Mouse (Mus musculus) spleen, postnatal 36 days (tissue): ENCODE data around the gene AC131692.1.

ENCODE experiments used
- DNase-seq, 2 experiments: peaks; one replicate each; pipeline ENCODE4 v3.0.0; 2022; ENCODE audit warnings: low spot score in 2 of 2, mixed read lengths in 1 of 2

Gene AC131692.1

DNA sequence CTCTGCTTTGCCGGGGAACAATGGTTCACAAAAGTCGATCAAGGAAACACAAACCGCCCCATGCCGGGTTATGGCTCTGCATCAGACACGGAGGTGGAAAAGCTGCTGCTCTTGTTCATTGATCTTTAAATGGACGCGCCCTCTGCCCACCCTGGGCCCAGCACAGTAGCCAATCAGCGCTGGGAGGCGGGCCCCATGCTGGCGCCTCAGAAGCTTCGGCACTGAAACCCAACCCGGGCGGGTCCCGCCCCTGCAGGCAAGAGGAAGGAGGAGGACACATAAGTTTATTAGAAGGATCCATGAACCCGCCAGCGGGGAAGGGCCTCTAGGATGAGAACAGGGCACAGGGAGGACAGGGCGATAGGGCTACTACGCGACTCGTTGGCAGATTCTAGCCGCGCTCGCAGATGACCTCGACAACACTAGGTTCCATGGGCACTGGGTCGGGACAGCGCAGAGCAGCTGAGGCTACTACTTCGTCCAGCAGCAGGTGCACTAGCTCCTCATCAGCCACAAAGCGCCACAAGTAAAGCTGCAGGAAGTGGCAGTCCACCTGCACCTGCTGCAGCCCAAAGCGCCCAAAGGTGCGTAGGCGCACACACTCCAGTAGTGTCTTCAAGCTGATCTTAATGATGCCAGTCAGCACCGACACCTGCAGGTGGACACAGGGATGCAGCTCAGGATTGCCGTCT is 26.3 kb upstream of the AC131692.1 start, which contains the start of gene Tm7sf2:
TSS of gene Tm7sf2 (minus strand) at position 650 of the 692 bp plus-strand sequence.
- DNase-seq: peak; percentile 91 to 93

DNA sequence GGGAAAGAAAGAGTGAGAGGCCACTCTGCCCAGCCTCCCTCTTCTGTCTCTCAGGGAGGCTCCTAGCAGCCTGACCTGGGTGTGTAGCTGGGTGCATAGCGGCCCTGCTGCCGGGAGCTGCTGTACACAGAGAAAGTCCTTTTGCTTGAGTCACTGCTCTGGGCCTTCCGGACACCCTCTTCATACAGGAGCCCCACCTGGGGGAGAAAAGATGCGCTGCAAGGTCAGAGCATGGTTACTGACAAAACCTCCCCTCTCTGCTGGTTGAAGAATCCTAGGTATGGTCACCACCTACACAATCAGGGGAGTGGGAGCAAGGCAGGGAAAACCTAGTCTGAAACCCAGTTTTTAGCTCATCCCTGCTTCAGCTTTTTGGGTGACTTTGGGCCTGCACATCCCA is 25.3 kb upstream of the AC131692.1 start:
- DNase-seq: no peak

DNA sequence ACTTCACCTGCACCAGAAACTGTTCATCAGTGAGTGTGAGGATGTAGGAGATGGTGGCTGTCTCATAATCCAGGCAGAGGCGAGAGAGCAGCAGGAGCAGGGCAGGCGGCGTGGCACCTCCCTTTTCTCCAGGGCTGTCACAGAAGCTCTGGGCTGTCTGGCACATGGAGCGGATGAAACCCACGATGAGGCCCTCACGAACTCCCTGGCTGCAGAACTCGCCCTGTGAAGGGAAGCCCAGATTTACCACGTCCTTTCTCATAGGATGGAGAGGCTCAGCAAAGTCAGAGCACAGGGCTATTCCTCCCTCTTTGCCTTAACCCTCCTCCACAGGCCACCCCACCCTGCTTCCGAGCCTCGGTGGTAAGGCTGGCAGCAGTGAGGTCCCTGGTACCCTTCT is 24.4 kb upstream of the AC131692.1 start:
- DNase-seq: no peak

DNA sequence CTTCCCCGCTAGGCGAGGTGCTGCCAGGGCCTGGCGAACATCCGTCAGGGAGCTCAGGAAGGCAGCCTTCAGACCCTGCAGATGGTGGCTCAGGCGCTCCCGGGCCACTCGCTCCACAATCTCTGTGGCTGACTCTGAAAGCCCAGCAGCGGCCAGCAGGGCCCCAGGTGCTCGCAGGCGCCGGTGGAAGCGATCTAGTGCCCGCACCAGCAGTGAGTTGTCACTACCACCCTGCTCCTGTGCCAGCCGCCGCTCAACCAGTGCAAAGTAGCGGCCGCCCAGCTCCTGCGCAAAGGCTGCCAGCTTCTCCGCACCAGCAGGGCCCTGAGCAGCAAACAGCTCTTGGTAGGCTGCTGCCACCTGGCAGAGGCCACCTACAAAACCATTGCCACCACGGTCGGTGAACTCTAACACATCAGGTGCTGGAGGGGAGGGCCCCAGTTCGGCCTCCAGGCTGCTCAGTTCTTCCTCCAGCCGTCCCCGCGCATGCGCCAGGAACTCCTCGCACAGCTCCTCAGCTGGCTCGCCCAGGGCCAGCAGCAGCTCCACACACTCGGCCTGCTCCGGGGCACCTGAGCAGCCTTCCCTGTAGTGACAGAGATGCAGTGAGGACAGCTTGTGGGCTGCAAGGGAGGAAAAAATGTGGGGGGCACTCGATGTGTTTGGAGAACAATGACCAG is 23.5 kb upstream of the AC131692.1 start:
- no peak for DNase-seq

DNA sequence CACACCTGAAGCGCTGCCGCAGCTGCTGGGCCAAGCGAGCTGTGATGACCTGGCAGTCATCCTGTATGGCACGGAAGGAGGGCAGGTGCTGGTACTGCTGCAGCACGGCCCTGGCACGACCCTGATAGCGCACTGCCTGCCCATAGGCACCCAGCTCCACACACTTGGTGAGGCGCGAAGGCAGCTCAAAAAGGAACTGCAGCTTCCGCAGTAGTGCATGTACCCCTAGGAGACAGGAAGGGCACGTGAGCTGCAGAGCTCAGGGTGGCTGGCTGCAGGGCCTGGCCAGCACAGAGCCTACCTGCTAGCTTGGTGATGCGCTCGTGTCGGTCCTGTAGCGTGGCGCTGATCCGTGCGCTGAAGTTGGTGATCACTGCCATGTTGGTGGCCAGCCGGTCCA is 23.0 kb upstream of the AC131692.1 start:
- DNase-seq: no peak

DNA sequence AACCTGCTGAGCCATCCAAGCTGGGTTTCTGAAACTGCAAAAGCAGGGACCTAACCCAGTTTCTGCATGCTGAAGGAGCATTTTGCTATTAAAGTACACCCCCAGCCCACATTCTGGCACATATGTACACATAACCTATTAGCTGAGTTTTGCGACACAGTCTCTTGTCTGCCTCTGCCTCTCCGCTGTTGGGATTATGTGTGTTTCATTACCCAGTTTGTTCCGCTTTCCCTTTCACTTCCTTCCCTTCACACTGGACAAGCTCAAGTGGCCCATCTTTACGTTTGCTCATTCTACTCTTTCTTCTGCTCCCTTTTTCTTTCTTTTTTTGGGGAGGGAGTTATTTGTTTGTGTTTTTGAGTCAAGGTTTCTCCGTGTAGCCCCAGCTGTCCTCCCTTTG is 20.3 kb upstream of the AC131692.1 start:
- no peak for DNase-seq

- peak; percentile 83 for DNase-seq
Observed at GRCm38 (mm10) chr19:6076564-6077393, 17.4 kb upstream of the AC131692.1 start, which contains the start of gene Vps51. Vps51 (minus strand) TSS chr19:6077231.

- DNase-seq: no peak
Observed at GRCm38 (mm10) chr19:6079983-6080480, 14.2 kb upstream of the AC131692.1 start, which contains the start of gene Tmem262. Tmem262 (plus strand) TSS chr19:6080033.

DNA sequence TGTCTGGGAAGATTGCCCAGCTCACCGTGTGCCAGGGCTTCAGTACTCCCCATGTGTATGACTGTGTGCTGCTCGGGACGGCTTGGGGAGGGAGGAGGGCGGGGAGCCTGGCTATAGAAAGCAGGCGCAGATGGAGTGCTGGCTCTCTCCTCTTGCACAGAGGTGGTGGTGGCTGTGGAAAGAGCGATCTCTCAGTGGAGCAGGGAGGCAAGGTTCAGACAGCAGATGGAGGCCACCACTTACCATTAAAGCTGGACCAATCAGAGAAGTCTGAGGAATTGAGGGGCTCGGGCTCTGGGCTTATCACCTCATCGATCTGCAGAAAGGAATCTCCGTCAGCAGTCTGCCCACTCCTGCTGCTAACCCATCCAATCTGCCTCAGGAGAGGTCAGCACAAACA is 12.1 kb upstream of the AC131692.1 start, which contains the start of gene Gm28374:
TSS of gene Gm28374 (minus strand) at position 101 of the 400 bp plus-strand sequence.
- no peak for DNase-seq

- DNase-seq: peak; percentile 96 to 97
Observed at GRCm38 (mm10) chr19:6084478-6085248, 9.6 kb upstream of the AC131692.1 start, which contains the start of the genes Zfpl1 and Cdca5. Zfpl1 (minus strand) TSS chr19:6084956. Cdca5 (plus strand) TSS chr19:6084983.

DNA sequence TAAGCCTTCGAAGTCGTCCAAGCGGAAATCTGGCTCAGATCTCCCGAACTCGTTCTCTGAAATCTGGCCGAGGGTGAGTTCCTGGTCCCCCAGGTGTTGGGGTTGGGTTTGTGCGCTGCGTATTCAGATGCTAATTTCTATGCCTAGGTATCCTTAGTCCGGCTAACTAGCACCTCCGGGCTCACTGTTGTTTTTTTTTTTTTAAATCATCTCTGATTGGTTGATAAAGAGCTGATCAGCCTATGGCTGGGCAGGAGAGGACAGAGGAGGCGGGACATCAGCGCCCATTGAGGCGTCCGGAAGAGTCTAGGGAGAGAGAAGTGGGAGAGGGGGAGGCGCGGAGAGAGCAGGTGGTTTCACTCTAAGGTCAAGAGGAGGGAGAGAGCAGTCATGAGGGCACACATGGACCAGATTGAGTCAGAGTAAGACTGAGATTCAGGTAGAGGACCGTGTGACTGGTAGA is 8.8 kb upstream of the AC131692.1 start:
- peak; percentile 66 to 80 for DNase-seq

GRCm38 (mm10) chr19:6088841-6089240 is 5.4 kb upstream of the AC131692.1 start:
- no peak for DNase-seq

- DNase-seq: no peak
Observed at GRCm38 (mm10) chr19:6097847-6098246, 3.6 kb downstream of the AC131692.1 start.

DNA sequence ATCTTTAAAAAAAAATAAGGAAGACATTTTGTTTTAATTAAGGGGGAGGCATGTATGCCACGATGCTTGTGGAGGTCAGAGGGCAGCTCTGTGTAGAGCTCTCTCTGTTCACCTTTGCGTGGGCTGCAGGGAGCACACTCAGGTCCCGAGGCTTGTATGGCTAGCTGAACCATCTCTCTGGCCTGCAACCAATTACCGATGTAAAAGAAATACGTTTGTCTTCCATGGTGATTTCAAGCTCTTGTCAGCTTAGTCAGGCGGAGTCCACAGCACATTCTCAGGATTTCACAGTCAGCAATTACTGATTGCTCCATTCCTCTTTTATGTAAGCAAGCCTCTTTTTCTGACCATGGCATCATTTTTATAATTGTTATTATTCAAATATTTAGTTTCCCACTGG is 7.0 kb downstream of the AC131692.1 start:
- no peak for DNase-seq

- peak; percentile 62 to 78 for DNase-seq
Observed at GRCm38 (mm10) chr19:6102169-6102853, 8.1 kb downstream of the AC131692.1 start.

- no peak for DNase-seq
Observed at GRCm38 (mm10) chr19:6104476-6104875, 10.3 kb downstream of the AC131692.1 start.

- DNase-seq: no peak
Observed at GRCm38 (mm10) chr19:6105586-6105985, 11.4 kb downstream of the AC131692.1 start, which contains the start of gene Naaladl1. Naaladl1 (plus strand) TSS chr19:6105782.

GRCm38 (mm10) chr19:6113116-6113515 is 18.9 kb downstream of the AC131692.1 start:
- no peak for DNase-seq

DNA sequence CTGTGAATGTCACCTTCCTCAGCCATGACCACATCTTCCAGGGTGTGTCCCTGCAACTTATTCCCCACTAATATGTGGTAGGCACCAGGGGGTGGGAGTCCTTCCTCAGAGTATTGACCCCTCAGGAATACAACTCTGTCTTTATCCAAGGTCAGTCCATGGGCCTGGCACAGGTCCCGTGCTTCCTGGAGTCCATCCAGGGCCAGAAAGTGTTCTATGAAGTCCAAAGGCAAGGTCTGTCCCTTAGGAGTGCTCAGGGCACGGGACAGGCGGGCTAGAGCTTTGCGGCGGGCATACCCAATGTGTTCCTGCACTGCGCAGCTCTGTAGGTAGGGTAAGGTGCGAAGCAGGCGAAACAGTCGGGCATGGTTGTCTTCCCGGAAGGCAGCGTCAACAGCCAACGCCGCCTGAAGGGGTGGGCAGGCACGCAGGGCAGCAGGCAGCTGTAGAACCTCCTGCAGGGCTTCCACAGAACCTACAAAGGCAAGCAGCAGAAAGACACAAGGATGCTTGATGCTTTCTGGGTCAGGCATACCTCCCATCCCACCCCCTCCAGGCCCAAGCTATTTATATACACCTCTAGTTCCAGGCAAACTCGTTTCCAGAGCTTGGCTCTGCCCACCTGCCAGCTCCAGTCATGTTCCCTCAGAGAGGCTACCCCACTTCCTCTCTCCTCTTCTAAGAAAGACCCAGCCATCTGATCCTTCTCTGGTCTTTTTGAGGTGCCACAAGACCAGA is 22.1 kb downstream of the AC131692.1 start:
- no peak for DNase-seq
